Mouse (Mus musculus) Muller cell, postnatal 12 days (primary cell): ENCODE measurements around the gene Bsg.

Experiments used
- DNase-seq: peaks from one replicate; pipeline ENCODE4 v3.0.0-alpha.2; 2015; ENCODE audit errors: inconsistent ontology term

The Bsg gene

DNA sequence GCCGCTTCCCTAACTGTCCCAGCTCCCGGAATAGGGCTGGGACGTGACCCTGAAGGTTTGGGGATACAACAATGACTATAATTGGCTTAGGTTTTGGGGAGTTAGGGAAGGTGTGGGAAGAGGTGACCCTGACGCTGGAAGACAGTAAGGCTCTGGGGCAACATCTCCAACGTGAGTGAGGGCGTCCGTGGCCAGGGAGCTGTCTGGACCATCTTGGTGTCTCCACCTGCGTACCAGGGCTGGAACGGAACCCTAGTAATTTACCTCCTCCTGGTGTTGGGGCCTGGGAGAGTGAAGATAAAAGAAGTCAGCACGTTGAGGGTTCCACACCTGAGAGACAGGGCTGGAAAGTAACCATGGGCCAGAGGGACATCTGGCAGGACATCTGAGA lies 674 bp downstream of the Bsg start:
- DNase-seq, result no peak

DNA sequence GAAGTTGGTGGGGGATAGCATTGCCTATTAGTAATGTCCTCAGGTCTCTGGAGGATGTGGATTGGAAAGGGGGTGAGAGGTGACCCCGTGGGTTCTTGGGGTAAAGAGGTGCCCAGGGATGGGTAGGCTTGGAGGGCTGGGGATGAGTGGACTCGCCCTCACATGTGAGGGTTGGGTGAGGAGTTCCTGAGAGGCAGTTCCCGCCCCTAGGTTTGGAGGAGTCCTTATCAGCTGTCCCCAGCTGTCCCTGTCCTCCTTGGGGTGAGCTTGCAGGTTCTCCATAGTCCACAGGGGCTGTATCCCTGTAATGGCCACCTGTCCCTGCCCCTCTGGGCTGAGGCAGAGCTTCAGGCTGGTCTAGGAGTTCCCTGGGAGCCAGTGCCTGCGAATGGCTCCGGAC lies 1.7 kb downstream of the Bsg start:
- DNase-seq, result no peak

DNA sequence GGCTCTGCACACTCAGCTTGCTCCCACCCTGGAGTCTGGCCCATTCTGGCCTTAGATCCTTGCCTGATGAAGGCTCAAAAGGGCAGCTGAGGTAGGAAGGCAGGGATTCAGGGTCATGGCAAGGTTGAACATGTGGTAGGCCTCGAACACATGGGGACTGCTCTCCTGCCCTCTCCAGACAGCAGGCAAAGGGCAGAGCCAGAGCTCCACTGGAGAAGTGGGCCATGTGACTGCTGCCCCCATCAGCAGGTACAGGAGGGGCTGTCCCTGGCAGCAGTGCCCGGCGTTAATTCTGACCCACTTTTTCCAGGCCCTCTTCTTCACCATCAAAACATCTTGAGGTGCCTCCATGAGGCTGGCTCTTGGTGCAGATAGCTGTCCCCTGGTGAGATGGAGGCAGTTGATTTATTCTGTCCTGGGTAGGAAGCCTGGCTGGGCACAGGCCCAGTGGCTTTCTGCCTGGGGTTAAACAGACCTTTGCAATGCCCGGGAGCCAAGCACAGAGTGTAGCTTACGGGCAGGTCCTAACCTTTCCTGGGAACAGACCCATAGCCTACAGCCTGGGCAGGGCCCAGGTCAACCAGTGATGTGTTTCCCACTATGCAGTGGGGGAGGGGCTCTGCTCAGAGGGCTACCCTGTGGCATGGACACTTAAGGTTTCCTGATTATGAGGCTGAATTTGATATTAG lies 2.3 kb downstream of the Bsg start:
- DNase-seq, result no peak

DNA sequence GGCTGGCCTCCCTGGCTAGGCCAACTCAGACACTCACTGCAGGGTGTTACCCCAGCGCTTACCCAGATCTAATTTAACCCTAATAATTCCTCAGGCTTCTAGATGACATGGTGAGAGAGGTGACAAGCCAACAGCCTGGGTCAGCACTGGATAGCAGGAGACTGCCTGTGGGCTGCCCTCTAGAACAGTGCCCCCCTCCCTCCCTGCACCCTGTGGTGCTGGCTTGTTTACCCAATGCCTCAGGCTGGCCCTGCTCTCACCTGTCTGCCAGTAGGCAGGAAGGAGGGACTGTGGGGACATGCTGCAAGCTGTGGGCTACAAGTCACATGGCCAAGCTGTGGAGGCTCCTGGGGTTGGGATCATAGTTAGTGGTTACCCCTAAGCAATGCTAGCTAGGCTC lies 2.9 kb downstream of the Bsg start:
- DNase-seq, result no peak

DNA sequence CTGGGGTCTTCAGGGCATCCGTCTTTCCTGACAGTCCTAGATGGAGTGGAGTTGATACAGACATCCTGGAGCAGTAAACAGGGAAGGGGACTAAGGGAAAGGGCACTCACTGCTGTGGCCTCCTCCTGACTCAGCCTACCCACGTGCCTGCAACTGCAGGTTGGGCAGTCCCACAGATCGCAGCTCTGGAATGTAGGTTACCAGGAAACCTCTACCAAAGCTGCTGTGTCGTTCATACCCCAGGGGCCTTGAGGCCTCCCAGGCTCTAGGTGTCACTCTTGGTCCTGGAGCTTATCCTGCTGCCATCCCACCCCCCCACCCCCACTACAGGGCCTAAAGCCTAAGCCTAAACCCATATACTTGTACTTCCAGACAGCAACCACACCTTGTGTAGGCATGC lies 3.5 kb downstream of the Bsg start:
- DNase-seq, result no peak

DNA sequence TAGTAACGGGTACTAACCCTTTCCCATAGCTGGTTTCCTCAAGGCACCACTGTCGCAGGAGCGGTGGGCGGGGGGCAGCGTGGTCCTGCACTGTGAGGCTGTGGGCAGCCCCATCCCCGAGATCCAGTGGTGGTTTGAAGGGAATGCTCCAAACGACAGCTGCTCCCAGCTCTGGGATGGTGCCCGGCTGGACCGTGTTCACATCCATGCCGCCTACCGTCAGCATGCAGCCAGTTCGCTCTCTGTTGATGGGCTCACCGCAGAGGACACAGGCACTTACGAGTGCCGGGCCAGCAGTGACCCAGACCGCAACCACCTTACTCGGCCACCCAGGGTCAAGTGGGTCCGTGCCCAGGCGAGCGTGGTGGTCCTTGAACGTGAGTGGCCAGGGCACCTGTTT lies 4.4 kb downstream of the Bsg start:
- no peak for DNase-seq

DNA sequence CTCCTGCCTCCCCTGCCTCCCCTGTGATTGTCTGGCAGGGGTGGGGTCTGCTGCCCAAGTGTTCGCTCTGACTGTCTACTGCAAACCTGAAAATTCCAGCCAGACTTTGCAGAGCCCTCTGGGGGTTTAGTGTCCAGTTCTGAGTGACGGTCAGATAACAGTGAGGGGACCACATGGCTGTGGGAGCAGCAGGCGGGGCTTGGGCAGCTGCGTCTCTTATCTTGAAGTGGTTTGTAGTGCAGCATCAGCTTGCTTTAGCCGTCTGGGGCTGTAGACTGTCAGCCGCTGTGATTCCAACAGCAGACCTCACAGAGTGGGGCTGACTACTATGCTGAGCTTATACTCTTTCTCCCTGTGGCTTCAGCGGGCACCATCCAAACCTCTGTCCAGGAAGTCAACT lies 5.0 kb downstream of the Bsg start:
- DNase-seq, result no peak

DNA sequence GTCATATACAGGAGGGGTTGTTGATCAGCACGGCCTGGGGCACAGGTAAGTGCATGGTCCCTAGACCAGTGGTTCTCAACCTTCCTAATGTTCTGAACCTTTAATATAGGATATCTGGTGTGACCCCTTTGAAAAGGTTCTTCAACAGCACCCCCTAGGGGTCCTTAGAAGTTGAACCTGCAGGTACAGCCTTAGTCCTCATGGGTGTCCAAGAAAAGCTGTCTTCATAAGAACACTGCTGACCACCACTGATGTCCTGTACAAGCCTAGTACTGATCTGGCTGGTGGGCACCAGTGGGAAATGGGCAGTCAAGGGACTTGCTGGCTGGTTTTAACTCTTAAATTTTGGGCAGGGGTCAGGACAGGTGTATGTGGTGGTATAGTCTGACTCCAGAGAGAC lies 7.7 kb downstream of the Bsg start:
- no peak for DNase-seq

DNA sequence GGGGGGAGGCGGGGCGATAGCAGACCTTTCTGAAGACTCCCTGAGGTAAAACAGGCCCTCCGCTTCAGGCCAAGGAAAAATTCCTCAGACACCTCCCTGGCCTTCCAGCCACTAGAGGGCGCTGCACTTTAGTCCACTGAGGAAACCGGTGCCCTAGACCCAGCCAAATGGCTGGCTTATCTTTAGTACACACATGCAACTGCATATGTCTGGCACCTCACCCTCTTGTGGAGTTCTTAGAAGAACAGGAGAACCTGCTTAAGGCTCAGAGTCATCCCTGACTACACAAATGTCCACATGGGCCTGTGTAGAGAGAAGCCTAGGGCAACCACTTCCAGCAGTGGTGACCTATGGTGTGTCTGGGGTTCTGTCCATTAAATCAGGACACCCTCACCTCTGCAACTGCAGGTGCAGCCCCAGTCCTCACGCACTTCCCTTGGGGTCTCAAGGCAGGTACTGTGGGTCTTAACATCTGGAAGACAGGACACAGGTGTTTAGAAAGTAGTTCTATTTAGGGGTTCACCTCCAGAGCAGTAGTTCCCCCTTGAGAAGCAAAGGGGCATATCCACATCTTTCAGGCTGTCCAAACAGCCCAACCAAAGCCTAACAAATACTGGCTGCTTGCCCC lies 8.3 kb downstream of the Bsg start:
- no peak for DNase-seq

DNA sequence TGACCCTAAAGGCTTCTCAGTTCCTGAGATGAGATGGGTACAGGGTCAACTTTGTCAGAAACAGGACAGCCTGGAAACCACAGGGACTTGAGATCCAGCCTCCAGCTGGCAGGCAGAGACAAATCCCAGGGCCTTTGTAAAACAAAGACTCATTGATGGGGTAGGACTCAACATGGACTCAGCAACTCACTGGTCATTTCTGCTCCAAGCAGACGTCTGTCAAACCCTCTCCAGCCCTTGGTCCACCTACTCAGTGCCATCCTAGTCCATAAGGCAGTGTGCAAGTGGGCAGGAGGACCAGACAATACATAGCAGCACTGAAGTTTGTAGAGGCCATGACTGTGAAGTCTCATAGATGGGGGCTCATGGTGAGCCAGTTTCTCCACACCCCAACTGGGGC lies 8.9 kb downstream of the Bsg start:
- DNase-seq, result no peak

DNA sequence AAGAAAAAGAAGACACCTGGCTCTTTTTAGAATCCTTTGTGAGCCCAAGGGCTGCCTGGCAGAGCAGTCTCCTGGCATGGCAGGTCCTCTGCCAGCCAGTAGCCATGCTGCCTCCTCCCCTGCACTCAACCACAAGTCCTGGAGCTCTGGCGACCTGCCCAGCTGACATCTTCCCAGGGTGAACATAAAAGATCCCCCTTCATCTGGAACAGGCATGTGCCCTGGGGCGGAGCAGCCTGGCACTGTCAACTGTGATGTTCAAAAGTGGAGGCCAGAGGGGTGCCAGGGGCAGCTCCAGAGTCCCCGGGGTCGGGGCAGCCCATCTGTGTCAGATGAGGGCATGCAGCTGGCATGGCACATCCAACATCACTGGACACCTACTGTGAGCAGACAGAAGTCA lies 10.7 kb downstream of the Bsg start:
- peak; percentile 76 for DNase-seq

DNA sequence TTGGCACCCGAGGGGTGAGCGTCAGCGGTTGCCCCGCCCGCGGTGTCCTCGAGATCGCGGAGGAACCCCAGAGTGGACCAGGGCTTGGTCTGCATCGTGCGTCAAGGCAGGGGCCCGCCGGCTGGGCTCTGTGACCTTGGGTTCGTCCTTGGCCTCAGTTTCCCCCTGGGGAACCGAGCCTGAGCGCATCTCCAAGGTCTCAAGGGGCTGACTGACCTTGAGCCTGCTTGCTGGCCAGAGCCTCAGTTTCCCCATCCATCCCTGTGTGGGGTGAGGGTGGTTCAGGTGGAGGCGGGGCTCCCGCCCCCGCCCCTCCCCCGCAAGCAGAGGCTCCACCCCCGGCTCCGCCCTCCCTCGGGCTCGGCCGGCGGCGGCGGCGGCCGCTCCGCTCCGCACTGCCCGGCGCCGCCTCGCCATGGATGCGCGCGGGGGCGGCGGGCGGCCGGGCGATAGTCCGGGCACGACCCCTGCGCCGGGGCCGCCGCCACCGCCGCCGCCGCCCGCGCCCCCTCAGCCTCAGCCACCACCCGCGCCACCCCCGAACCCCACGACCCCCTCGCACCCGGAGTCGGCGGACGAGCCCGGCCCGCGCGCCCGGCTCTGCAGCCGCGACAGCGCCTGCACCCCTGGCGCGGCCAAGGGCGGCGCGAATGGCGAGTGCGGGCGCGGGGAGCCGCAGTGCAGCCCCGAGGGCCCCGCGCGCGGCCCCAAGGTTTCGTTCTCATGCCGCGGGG lies 12.1 kb downstream of the Bsg start, which contains the start of gene Hcn2:
Gene Hcn2 (plus strand): TSS at position 381 of the 734 bp plus-strand sequence.
- no peak for DNase-seq

DNA sequence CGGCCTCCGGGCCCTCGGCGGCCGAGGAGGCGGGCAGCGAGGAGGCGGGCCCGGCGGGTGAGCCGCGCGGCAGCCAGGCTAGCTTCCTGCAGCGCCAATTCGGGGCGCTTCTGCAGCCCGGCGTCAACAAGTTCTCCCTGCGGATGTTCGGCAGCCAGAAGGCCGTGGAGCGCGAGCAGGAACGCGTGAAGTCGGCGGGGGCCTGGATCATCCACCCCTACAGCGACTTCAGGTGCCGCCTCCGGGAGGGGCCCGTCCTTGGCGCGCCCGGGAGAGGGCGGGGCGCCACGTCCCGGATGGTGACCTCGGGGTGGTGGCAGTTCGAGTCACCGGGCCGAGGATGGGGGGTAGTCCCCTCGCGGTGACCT lies 12.7 kb downstream of the Bsg start:
- no peak for DNase-seq

DNA sequence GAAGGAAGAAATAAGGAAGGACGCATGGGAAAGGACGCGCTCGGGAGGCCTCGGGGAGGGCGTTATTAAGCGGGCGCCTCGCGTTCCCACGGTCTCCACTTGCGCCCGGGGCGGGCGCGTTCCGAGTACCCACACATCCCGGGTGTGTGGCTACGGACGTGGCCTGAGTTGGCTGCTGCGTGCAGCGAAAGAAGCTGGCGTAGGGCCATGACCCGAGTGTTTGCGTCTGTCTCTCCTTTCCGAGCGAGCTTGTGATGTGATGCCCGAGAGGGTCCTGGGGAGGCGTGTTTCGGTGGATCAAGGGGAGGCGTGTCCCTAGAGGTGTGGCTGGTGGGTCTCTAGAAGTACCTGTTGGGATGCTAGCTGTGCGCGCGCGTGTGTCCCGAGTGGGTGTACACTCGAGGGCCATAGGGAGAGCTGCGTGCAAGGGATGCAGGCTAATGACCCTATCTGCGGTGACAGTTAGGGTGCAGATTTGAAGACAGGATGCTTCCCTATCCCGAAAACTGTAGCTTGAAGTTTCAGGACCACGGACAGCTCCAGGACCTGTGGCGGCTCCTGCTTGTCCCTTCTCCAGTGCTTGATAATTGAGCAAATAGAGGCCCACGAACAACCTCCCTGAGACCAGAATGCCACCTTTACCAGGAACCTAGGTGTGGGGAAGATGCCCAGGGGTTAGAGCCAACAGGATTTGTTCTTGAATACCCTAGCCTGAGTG lies 13.5 kb downstream of the Bsg start:
- DNase-seq, result peak; percentile 75

DNA sequence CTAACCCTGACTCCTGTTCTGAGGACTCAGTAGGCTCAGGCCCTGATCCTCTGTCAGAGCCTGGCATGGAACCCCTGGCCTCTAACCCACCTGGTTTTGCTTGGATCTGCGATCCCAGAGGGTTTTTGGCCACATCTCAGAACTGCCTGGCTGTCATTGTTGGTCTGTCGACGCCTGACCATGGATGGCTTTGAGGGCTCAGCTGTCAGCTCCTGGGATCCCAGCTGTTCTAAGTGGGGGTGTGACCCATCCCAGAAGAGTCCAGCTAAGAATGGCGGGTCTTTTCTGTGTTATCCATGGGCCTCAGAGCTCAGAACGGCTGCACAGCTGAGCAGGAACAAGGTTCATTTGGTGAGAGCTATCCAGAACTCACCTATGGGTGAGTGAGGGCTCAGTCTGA lies 16.8 kb downstream of the Bsg start:
- DNase-seq, result no peak

DNA sequence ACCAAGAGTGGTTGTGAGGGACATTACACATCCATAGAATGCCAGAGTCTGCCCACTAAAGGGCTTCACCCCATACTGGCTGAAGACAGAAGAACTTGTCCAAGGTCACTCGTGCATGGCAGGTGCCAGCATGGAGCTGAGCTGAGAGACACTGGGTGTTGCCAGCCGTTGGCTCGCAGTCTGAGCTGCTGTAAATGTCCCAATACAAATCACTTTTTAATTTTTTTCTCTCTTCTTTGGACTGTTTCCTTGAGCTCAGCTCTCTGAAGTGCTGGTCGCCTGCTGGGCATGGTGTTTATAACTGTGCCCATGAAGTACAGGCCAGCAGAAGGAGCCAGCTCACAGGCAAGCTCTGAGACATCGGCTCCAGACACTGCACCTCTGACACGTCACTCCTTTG lies 18.8 kb downstream of the Bsg start:
- DNase-seq, result no peak

DNA sequence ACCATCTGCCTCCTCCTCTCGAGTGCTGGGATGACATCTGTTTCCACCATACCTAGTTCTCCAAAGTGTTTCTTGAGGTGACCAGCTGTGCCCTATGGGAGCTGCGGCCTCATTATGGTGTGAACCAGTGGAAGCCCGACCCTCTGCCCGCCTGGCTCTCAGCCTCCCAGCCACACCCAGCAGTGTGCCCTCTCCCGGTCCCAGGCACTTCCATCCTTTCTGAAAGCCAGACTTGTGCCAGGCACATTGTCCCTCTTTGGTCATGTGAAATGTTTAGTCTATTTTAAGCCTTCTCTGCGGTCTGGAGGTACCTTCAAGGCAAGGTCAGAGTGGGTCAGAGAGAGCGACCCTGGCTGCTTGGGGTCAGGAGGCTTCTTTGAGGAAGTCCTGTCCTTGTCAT lies 19.4 kb downstream of the Bsg start:
- DNase-seq, result no peak

DNA sequence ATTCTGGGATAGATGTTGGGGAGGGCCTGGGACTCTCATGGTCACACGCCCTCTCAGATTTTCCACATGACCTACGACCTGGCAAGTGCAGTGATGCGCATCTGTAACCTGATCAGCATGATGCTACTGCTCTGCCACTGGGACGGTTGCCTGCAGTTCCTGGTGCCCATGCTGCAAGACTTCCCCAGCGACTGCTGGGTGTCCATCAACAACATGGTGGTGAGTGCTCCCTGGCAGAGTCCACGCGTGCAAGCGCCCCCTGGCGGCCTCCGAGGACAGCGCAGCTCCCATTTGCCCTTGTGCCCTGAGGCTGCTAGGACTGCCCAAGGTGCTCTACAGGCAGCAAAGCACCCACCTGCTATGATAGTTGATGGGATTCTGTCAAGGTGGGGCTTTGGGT lies 21.8 kb downstream of the Bsg start:
- DNase-seq, result no peak

DNA sequence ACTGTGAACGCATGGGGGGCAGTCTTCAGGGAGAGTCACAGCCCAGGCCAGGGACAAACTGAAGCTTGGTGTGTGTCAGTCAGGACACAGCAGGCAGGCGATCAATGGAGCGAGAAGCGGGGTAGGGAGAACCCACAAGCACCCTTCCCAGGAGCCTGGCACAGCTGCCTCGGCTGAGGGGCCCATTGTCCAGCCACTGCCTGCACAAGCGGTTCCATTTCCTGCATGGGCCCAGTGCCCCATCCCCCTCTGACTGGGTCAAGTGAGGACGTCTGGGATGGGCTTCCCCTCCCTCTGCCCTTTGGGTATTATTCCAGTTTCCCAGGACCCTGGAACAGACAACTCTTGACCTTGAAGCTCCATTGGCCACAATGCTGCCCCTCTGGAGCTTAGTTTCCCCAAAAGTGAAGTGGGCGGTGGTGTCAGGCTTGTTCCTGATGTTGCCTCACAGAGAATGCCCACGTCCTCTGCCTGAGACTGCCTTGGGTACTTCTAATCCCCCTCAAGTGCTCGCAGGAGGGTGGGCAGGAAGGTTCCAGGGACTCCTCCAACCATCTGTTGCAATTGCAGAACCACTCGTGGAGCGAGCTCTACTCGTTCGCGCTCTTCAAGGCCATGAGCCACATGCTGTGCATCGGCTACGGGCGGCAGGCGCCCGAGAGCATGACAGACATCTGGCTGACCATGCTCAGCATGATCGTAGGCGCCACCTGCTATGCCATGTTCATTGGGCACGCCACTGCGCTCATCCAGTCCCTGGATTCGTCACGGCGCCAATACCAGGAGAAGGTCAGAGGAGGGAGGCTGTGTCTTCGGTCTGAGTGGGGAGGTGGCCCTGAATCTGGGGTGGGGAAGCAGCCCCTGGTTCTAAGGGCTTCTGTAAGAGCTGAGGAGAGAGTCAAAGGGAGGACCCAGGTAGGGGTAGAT lies 24.3 kb downstream of the Bsg start:
- no peak for DNase-seq

DNA sequence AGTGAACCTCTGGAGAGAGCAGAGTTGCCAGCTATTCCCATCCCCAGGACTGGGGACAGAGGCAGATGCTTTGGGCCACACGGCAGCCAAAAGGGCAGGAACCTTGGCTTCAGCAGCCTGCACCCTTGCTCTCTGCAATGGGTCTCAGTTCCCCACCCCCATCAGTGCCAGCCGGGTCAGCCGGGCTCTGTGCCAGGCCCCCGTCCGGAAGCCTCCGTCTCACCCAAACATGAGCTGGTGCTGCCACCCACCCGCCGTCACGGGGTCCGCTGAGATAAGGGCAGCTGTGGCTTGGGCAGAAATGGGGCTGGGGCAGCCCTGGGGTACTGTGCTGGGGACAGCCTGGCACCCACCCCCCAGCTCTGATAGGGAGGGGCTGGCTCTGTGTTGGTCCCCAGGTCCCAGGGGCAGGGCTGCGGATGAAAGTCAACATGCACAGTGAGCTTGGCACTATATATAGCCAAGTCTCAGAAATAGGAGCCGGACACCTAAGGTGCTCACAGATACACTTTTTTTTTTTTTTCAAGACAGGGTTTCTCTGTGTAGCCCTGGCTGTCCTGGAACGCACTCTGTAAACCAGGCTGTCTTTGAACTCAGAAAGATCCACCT lies 25.2 kb downstream of the Bsg start:
- no peak for DNase-seq

DNA sequence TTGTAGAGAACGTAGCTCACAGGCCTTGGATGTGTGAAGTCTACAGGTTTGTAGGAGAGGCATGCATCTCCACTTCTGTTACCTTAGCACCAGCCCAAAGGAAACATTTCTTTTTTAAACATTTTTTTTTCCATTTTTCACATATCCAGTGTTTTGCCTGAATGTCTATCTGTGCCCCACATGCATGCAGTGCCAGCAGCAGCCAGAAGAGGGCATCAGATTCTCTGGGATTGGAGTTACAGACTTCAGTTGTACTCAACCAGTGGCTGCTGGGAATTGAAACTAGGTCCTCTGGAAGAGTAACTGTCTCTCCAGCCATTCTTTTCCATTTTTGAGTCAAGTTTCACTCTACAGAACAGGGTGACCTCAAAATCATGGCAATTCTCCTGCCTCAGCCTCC lies 28.2 kb downstream of the Bsg start:
- no peak for DNase-seq
